Mouse (Mus musculus): ENCODE results near the gene Sspn.

Sspn gene

DNA sequence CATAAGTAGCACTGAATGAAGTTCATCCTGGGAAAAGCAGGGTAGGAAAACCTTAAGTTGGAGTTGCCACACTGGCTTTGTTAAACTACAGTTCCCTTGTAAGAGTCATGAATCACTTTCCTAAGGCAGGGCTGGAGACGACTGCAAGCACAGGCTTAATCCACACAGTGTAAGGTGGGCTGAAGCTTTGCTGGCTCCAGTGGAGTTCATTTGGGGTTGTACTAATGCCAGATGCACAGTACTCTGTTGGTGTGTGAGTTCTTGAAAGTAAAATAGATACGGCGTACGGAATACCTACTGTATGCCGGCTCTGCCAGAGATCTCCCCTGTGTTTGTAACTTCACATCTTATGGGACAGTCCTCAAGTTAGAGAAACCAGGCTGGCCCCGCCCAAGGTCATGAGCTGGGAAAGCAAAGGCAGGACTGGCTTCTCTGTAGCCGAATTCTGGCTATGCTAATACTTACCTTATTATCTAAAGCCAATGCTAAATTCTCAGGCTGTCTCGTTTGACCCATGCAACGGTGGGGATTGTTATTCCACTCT, 3.3 kb downstream of the Sspn start:
- DNase-seq = no peak

DNA sequence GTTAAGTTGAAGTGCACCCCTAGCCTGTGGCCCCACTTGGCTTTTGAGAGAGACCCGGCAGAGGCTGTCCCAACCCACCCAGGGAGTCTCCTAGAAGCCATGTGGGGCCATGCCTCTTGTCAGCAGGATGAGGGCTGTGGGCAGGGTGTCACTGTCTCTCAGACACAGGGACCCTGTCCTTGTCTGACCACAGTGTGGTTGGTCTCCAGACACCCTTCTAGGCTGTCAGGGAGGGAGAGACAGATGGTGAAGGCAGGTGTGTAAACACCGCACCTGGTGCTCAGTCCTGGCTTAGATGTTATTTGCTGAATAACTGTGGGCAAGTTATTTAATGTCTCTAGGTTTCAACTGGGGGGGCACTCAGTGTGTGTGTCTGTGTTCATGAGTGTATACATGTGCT, 4.5 kb downstream of the Sspn start:
- DNase-seq = no peak

DNA sequence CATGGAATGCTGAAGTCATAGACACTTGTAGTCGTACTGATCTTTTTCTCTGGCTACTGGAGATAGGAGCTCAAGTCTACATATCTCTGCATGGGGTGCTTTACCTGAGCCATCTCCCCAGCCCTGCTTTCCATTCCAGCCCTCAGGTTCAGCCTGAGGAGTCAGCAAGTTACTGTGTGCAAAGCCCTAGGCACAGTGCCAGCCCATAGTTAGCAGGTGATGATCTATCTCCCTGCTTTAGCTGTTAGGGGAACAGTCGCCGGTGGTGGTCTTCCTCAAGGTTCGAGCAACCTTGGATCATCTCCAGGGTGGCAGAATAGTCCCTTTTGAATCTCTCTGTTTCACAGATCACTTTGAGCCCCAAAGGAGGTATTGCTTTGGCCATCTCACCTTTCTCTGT, 5.1 kb downstream of the Sspn start:
- no peak for DNase-seq

GRCm38 (mm10) chr6:145940852-145941251, 9.4 kb downstream of the Sspn start:
- DNase-seq = no peak

DNA sequence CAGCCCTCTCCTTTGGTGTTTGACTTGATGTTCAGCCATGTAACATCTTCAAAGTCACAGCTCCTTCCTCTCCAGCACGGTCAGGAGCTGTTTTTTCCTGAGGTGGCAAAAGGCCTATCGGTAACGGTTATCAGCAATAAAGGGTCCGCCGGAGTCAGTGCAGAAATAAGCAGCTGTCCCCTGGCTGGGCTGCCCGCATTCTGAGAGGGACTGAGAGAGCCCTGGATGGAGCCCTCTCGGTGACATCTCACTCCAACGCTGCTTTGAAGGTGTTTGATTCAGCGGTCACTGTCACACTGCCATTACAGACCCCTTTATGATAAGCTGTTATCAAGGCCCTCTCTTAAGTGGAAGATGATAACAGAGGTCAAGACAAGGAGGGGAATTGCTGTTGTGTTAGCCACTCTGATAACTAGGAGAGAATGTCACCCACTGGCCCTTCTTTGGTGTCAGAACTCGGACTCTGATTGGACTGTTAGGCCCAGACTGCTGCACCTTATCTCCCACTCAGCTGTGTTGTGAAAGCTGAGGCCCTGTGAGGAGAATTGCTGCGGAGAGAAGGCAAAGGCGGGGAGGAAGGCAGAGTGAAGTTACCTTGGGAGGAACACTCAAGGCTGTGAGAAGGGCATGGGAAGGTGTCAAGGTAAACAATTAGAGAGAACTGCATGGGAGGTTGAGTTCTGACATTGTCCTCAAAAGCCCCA, 11.0 kb downstream of the Sspn start:
- no peak for DNase-seq

DNA sequence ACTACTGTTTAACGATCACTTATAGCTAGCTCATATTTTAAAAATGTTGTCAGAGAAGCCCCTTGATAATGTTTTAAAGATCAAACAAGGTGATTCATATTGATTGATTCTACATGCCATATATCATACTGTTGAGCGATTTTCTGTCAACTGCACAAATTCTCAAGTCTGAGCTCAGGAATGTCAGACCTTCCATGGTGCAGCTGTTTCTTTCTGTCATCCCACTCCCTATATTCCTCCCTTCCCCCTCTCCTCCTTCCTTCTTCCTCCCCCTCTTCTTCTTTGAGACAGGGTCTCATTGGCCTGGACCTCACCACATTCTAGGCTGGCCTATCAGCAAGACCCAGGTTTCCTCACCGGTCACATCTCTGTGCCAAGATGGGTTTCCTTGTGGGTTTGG, 12.0 kb downstream of the Sspn start:
- no peak for DNase-seq

DNA sequence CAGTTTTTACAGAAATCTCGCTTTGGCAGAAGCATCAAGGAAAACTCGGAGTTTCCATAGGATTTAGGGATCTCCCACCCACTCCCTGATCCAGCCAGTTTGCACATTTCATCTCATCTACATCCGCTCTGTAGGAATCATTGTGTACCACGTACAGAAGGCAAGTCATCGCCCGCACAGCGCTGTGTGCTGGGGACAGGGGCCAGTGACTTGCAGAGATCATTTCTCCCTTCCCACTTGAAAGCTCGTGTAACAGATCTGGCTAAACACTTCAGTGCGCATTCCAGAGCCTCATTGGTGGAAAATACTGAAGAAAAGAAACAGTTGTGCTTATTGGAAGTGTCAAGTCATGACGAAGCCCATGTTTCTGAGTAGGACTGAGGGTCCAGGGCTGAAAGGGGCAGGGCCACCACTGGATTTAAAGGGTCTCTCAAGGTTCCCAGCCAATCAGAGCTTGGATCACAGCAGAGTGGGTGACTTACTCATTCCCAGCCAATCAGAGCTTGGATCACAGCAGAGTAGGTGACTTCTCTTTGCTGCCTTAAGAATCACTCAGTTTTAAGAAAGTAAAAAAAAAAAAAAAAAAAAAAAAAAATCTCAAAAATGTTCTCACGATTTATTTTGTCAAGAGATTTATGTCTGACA, 14.4 kb downstream of the Sspn start:
- peak; percentile 12 for DNase-seq

DNA sequence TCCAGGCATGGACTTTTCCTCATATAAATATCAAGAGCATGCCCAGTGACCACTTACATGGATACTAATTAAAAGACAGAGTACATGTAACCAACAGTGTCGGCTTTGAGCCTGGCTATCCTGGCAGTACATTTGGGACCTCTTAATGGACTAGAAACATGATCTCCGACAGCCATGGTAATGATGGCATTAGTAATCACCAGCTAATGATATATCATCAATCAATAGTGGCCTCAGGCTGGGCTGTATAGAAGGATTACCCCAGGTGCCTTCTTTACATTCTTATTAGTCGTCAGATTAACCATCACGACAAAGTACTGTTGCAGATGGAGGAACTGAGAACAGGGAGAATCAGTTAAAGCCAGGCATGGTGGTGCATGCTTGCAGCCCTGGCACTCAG, 17.6 kb downstream of the Sspn start:
- DNase-seq = no peak

GRCm38 (mm10) chr6:145950626-145951025, 19.2 kb downstream of the Sspn start:
- DNase-seq = no peak

DNA sequence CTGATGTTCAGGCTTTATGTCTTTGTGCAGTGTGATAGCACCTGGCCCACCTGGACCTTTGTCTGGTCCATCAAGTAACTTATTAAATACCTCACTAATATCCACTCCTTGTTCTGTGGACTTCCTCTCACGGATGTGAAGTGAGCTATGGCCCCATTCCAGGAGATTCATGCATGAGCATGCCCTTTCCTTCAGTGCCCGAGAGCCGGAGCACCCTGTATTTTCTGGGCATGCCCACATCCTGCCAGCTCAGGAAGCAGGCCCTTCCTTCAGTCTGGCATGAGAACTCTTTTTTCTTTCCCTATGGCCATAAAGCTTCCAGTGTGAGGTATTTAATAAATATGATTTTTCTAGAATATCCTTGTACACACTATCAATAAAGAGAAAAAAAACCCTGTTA, 21.2 kb downstream of the Sspn start:
- DNase-seq = peak; percentile 19

DNA sequence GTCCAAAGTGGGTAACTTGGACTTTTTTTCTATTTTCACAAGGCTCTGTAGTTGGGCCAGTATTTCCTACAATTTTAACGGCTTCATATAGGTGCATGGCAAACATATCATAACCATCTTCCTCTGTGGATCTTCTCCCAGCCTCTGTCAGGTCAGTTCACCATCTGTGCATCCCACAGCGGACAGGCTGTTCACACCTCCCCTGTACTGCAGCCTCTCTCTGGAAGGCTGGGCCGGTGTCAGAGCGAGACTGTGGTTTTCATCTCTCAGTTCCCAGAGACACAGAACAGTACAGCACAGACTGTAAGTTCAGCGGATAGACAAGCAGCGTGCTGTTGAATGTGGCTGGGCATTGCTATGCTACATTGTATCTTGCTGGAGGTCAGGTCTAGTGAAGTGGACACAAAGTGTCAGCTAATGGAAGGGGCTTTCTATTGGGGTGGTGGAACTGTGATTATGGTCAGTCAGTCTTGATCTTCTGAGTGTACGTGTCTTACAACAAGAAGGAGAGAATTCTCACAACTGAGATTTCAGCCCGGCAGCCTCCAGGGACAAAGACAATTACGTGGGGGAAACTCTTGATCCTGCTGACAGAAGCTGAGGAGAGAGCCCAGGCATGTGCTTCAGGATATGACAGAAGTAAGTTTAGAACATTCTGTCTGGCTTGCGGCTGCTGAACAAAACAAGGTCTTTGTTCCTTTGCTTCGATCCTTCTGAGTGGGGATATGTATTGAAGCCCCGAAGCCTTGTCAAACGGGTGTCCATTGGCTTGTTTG, 21.9 kb downstream of the Sspn start:
- no peak for DNase-seq

GRCm38 (mm10) chr6:145957427-145957965, 26.1 kb downstream of the Sspn start:
- DNase-seq = no peak

- DNase-seq = no peak
Measured at GRCm38 (mm10) chr6:145958070-145958469, 26.6 kb downstream of the Sspn start.

- no peak for DNase-seq
Measured at GRCm38 (mm10) chr6:145961047-145961446, 29.6 kb downstream of the Sspn start.

DNA sequence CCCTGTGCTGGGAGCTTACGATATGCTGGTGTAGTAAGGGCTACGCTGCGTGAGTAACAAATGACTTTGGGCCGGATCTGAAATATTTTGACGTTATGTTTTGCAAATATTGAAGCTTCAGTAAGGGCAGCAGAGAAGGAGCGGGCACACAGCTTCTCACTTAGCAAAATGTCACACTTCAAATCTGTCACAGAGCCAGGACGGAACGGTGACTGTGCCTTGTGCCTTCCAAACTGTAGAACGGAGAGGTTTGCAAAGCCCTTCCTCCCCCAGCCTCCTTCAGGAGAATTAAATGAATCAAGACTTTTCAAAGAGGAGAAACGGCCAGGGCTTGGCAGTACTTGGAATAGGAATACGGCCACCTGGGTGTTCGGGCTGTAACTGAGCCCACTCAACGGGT, 32.5 kb downstream of the Sspn start:
- DNase-seq = no peak

DNA sequence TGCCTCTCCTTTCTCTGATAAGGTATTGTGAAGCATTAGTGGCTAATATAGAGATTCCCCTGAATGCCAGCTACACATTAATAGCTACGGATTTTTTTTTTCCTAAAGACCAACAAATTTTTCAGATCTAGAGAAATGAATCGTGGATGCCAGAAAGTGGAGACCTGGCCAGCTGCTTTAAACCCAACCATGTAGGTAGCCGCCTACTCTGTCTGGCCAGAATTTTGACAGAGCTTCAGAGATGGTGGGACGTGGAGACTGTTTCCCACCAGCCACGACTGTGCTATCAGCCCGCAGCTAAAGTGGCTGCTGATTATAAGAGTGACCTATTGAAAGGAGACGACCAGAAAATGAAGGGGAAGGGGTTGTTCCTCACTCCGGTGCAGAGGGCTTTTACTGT, 36.3 kb downstream of the Sspn start:
- no peak for DNase-seq

DNA sequence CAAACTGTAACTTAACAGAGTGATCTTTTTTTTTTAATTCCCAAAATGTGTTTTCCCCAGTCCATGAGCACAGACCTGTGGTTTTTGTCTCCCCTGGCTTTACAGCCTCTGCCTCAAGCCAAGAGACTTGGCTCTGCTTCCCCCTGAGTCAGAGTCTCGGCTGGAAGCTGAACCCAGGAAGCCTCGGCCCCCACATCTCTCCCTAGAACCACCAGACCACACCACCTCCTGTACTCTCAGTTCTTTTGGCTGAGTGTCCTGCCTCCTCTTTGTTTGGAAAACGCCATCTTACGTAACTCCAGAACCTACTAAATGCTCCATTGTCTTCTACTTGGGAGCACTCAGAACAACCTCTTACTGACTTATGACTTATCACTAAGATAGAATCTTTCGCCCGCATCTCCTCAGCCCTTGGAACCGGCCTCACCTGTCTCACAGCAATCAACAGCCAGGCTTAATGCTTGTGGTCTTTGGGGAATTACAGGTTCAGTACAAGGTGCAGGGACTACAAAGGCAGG, 36.9 kb downstream of the Sspn start:
- DNase-seq = peak; percentile 69

- peak; percentile 60 for DNase-seq
Measured at GRCm38 (mm10) chr6:145968821-145969220, 37.4 kb downstream of the Sspn start.

- no peak for DNase-seq
Measured at GRCm38 (mm10) chr6:145969572-145969971, 38.1 kb downstream of the Sspn start.

GRCm38 (mm10) chr6:145972107-145972506, 40.7 kb downstream of the Sspn start:
- no peak for DNase-seq

- no peak for DNase-seq
Measured at GRCm38 (mm10) chr6:145972836-145973235, 41.4 kb downstream of the Sspn start.

DNA sequence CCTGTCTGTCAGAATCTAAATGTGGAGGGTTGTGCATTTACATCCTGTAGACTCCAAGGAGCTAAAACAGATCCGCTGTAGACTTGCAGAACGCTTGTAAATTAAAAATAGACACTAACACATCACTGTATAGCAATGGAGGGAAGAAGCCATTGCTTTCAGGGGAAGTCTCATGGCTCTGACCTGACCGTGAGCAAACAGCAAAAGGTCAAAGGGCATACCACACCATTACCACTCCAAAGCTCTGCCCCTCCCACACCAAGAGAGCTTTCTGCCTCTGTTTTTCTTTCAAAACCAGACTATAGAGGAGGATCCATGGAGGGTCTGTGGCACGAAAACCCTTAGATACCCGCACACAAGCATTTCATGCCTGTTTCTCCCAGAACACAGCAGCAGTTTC, 41.9 kb downstream of the Sspn start:
- DNase-seq = no peak

DNA sequence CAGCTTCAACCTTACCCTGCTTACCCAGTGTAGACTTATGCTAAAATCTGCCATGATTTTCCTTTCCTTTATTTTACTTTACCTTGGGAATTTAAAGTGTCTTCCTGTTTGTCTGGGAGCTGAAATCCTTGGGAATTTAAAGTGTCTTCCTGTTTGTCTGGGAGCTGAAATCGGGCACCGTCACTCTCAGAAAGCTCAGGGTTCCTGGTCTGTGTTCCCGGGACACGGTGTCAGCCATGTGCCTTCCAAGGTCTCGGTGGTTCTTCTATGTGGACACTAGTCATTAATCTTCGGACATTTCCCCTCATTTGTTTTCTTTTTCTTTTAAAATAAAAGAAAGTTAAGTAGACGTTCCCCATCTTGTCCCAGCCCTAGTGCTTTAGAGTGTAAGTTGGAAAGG, 43.3 kb downstream of the Sspn start:
- no peak for DNase-seq
